Mouse (Mus musculus) embryonic facial prominence, embryonic 15.5 days (tissue): ENCODE measurements around the gene Mthfs. TPM values are rescaled to one million over a fixed set of nuclear protein-coding genes. Genes with fewer than 3 reads are reported as not detected.

ENCODE experiments used
- ATAC-seq: fragments of 200-750 bp; cut with Nextera tagmentation; 2 replicates; pipeline ENCODE4 v1.8.0; 2017; ENCODE audit warnings: low read depth, moderate TSS enrichment; ENCODE audit not compliant: insufficient number of reproducible peaks, low FRiP score, low TSS enrichment
- H3K27ac ChIP-seq: fragments of 300-500 bp; sonication (generic); replicated peaks from 2 replicates; pipeline ENCODE4 v1.5.1; 2015; ENCODE audit warnings: mild to moderate bottlenecking, inconsistent platforms
- H3K27me3 ChIP-seq: fragments of 300-500 bp; sonication (generic); 2 replicates; pipeline ENCODE4 v1.6.1; 2015; ENCODE audit warnings: inconsistent platforms
- H3K36me3 ChIP-seq: fragments of 300-500 bp; sonication (generic); 2 replicates; pipeline ENCODE4 v1.6.1; 2015; ENCODE audit warnings: mild to moderate bottlenecking, inconsistent platforms
- H3K4me1 ChIP-seq: fragments of 300-500 bp; sonication (generic); 2 replicates; pipeline ENCODE4 v1.6.1; 2015; ENCODE audit warnings: inconsistent platforms
- H3K4me2 ChIP-seq: fragments of 300-500 bp; sonication (generic); replicated peaks from 2 replicates; pipeline ENCODE4 v1.6.1; 2015; ENCODE audit warnings: mild to moderate bottlenecking, inconsistent platforms
- H3K4me3 ChIP-seq: fragments of 300-500 bp; sonication (generic); replicated peaks from 2 replicates; pipeline ENCODE4 v1.5.1; 2015; ENCODE audit warnings: mild to moderate bottlenecking, inconsistent platforms
- H3K9ac ChIP-seq: fragments of 300-500 bp; sonication (generic); 2 replicates; pipeline ENCODE4 v1.6.1; 2015; ENCODE audit warnings: inconsistent platforms
- H3K9me3 ChIP-seq: fragments of 300-500 bp; sonication (generic); replicated peaks from 2 replicates; pipeline ENCODE4 v1.6.1; 2016; ENCODE audit warnings: inconsistent platforms
- WGBS: fragments of 180-500 bp; shearing (Covaris S2); methylation state at CpG from one replicate; pipeline ENCODE4 v1.1.7; 2015; 5-methylcytosine and 5-hydroxymethylcytosine counted together
- polyA plus RNA-seq: library from polyadenylated mRNA; unstranded; fragments of >200 nt; fragmentation: Nextera tagmentation; extraction: Ambion mirVana; gene quantifications from 2 replicates; pipeline ENCODE4 v1.2.1, GENCODE M21; 2015

The Mthfs gene
- polyA plus RNA-seq, 1 experiment from 2014 or later = 27.0 TPM

DNA sequence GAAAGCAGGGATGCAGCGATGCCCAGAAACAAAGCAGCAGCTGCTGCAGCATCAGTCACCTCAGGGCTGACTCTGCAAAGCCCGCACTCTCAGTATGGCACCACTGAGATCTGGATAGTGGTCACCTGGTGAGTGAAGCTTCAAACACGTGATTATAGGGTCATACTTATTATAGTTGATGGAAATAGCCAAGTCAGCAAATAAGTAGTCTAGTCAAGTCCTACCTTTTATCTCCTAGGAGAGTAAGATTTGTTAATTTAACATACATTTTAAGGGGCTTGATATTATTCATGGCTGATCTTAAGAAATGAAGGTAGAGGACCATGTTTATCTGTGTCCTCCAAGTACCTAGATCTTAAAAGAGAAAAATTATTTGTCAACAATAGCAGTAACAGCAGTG, 83.6 kb downstream of the Mthfs start:
- Histone ChIP-seq H3K4me3 (no peak overlapping the region), H3K36me3 (no peaks in the 10 kb centered on the region), H3K27ac (no peak overlapping the region), H3K9me3 (no peaks in the 10 kb centered on the region), H3K27me3 (no peaks in the 10 kb centered on the region), H3K4me2 (no peak overlapping the region), H3K4me1 (no peaks in the 10 kb centered on the region), H3K9ac (no peak overlapping the region)
- no peak for ATAC-seq
- 65% methylated on average over 3 of the region's 3 CpGs for WGBS

- H3K4me1 ChIP-seq = no peaks in the 10 kb centered on the region
- H3K4me2 ChIP-seq = no peak overlapping the region
- H3K36me3 ChIP-seq = no peaks in the 10 kb centered on the region
- no peak for ATAC-seq
- H3K9me3 ChIP-seq = no peaks in the 10 kb centered on the region
- H3K27ac ChIP-seq = no peak overlapping the region
- WGBS = 49% methylated on average over 2 of the region's 2 CpGs
- H3K9ac ChIP-seq = no peak overlapping the region
- H3K4me3 ChIP-seq = no peak overlapping the region
- H3K27me3 ChIP-seq = no peaks in the 10 kb centered on the region
Observed at GRCm38 (mm10) chr9:89305637-89306036, 95.2 kb downstream of the Mthfs start.

DNA sequence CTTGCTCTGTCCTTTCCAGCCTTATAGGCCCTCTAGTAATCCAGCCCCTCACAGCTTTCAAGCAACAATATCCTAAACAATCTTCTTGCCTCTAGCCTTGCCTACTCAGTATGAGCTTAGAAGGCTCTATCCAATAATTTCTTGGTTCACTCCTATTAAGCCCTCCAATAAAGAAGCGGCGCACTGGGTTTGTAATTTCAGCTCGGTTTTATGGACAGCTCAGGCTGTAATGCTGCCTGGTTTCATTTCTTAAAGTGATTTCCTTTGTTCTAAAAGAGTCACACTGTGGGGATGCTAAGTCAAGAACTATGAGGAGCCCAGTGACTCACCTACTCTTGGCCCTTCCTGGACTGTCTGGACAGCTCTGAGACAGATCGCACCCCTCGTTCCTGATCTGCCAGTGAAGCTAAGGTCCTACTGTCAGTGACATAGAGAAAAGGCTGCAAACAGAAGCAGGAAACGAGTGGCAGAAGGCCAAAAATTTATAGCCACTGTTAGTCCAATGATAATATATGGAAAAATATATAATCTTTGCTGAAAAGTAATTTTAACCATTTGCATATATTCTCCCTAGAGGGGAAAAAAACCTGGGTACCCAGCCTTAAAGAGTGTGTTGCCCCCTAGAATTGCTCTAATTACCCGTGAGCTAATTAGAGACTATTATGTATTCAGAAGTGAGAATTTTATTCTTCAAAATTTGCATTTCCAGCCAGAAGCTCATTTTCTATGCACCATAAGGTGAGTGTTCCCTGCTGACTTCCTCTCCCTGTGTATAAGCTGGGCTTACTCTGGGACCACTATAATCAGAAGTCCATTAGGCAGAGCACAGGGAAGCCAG, 98.1 kb downstream of the Mthfs start:
- no peak overlapping the region for H3K4me2 ChIP-seq
- WGBS = 79% methylated on average over 7 of the region's 7 CpGs
- ATAC-seq = no peak
- H3K27me3 ChIP-seq = no peaks in the 10 kb centered on the region
- no peak overlapping the region for H3K4me3 ChIP-seq
- no peak overlapping the region for H3K9ac ChIP-seq
- H3K36me3 ChIP-seq = no peaks in the 10 kb centered on the region
- no peak overlapping the region for H3K27ac ChIP-seq
- H3K9me3 ChIP-seq = no peaks in the 10 kb centered on the region
- H3K4me1 ChIP-seq = no peaks in the 10 kb centered on the region

GRCm38 (mm10) chr9:89309195-89309535, 98.7 kb downstream of the Mthfs start:
- no peaks in the 10 kb centered on the region for H3K36me3 ChIP-seq
- H3K9me3 ChIP-seq = no peaks in the 10 kb centered on the region
- 80% methylated on average over 2 of the region's 2 CpGs for WGBS

GRCm38 (mm10) chr9:89311649-89312048, 101.2 kb downstream of the Mthfs start:
- no peak overlapping the region for H3K4me3 ChIP-seq
- no peaks in the 10 kb centered on the region for H3K36me3 ChIP-seq
- no peak overlapping the region for H3K27ac ChIP-seq
- H3K4me1 ChIP-seq = no peaks in the 10 kb centered on the region
- no peak for ATAC-seq
- H3K9ac ChIP-seq = no peak overlapping the region
- H3K27me3 ChIP-seq = no peaks in the 10 kb centered on the region
- WGBS = 63% methylated on average over 2 of the region's 2 CpGs
- no peaks in the 10 kb centered on the region for H3K9me3 ChIP-seq
- no peak overlapping the region for H3K4me2 ChIP-seq

More at GRCm38 (mm10) chr9:89309195-89309535, 98.7 kb downstream of the Mthfs start:
- no peak for ATAC-seq
- no peak overlapping the region for H3K4me2 ChIP-seq
- no peaks in the 10 kb centered on the region for H3K4me1 ChIP-seq
- no peak overlapping the region for H3K9ac ChIP-seq
- H3K27ac ChIP-seq = no peak overlapping the region
- H3K4me3 ChIP-seq = no peak overlapping the region
- H3K27me3 ChIP-seq = no peaks in the 10 kb centered on the region

GRCm38 (mm10) chr9:89373731-89374130, 163.3 kb downstream of the Mthfs start:
- H3K4me2 ChIP-seq = no peak overlapping the region
- H3K27ac ChIP-seq = no peak overlapping the region
- no peak overlapping the region for H3K4me3 ChIP-seq
- H3K9ac ChIP-seq = no peak overlapping the region
- H3K4me1 ChIP-seq = no peaks in the 10 kb centered on the region
- no peaks in the 10 kb centered on the region for H3K36me3 ChIP-seq
- WGBS = 76% methylated on average over 1 of the region's 1 CpGs
- no peaks in the 10 kb centered on the region for H3K27me3 ChIP-seq
- no peak for ATAC-seq
- no peaks in the 10 kb centered on the region for H3K9me3 ChIP-seq

GRCm38 (mm10) chr9:89374650-89375049, 164.2 kb downstream of the Mthfs start:
- Histone ChIP-seq H3K27me3 (no peaks in the 10 kb centered on the region), H3K4me2 (no peak overlapping the region)
- 86% methylated on average over 4 of the region's 4 CpGs for WGBS

GRCm38 (mm10) chr9:89403031-89403430, 192.6 kb downstream of the Mthfs start:
- H3K4me3 ChIP-seq = no peak overlapping the region
- ATAC-seq = no peak
- no peaks in the 10 kb centered on the region for H3K4me1 ChIP-seq
- WGBS = 89% methylated on average over 1 of the region's 1 CpGs
- H3K9ac ChIP-seq = no peak overlapping the region
- H3K36me3 ChIP-seq = no peaks in the 10 kb centered on the region
- H3K27me3 ChIP-seq = no peaks in the 10 kb centered on the region
- H3K9me3 ChIP-seq = no peaks in the 10 kb centered on the region
- H3K4me2 ChIP-seq = no peak overlapping the region
- H3K27ac ChIP-seq = no peak overlapping the region

More at GRCm38 (mm10) chr9:89374650-89375049, 164.2 kb downstream of the Mthfs start:
- Histone ChIP-seq H3K36me3 (no peaks in the 10 kb centered on the region), H3K4me1 (no peaks in the 10 kb centered on the region), H3K9me3 (no peaks in the 10 kb centered on the region), H3K9ac (no peak overlapping the region), H3K4me3 (no peak overlapping the region), H3K27ac (no peak overlapping the region)
- no peak for ATAC-seq

Other genes with a start within 250 kb of the Mthfs start
- not detected in 2 replicates for gene Trim43b, start 117.8 kb upstream of the Mthfs start, polyA plus RNA-seq
- 1.0 and 1.1 TPM in 2 replicates for gene Bcl2a1b, start 11.5 kb upstream of the Mthfs start, polyA plus RNA-seq
- 0.37 and 1.0 TPM in 2 replicates for gene Gm29094, start 11.3 kb upstream of the Mthfs start, polyA plus RNA-seq